In genomic region chr14:13022744-13023143, GRCm38 (mm10) we compare ENCODE assay signal across 21 mouse cellular contexts.
DNase-seq lines count a peak whose midpoint lies in the region; ATAC-seq and TF ChIP-seq lines count a peak whose summit lies in the region.
"Had no signal": no experiment of that assay in that cellular context is flagged by ENCODE, and none has a peak within 500 bp of the region (broad histone marks: within the 10 kb centered on the region; RNA-seq: fewer than 3 reads in every experiment).

No protein-coding gene starts in this region.

- no peak for TF ChIP-seq CTCF in C2C12 (IDR thresholded peaks at IDR 0.05; ENCODE audit: control insufficient read depth, insufficient read depth, insufficient read length)
- no peak for TF ChIP-seq CTCF in forebrain, postnatal 0 days (IDR thresholded peaks at IDR 0.05; ENCODE audit: low read depth)

- no peaks in the 10 kb centered on the region for H3K36me3 ChIP-seq in C2C12 (ENCODE audit: control insufficient read depth, insufficient read depth)
- no peaks in the 10 kb centered on the region for H3K36me3 ChIP-seq in forebrain, postnatal 0 days (ENCODE audit: insufficient read depth)
- H3K36me3 ChIP-seq: embryonic facial prominence, embryonic 13.5 days; heart, embryonic 12.5 days; hindbrain, embryonic 12.5 days had no signal

- H3K79me3 ChIP-seq in C2C12 (ENCODE audit: low read depth), result no peaks in the 10 kb centered on the region

- no peaks in the 10 kb centered on the region for H3K79me2 ChIP-seq in C2C12 (ENCODE audit: control insufficient read depth, insufficient read depth)

- no peak for ATAC-seq in granulocyte monocyte progenitor cell, adult 5-6 weeks (replicated peaks; ENCODE audit: poor library complexity, severe bottlenecking)
- ATAC-seq in forebrain, postnatal 0 days, result no peak
- ATAC-seq: forebrain, embryonic 13.5 days; hindbrain, embryonic 16.5 days; inflammation-experienced regulatory T-cells, adult 6 months; intestine, postnatal 0 days had no signal

- H3K4me2 ChIP-seq in forebrain, postnatal 0 days (ENCODE audit: low read depth), result no peak overlapping the region
- H3K4me2 ChIP-seq: embryonic facial prominence, embryonic 13.5 days; forebrain, embryonic 13.5 days; heart, embryonic 12.5 days; hindbrain, embryonic 12.5 days had no signal

- DNase-seq in right cerebral cortex, adult 18-20 months, result peak; percentile 43
- no peak for DNase-seq in right cerebral cortex, postnatal 14 days
- peak; percentile 83 for DNase-seq in brain, adult 2 months (ENCODE audit: low read depth, low spot score)
- DNase-seq in thymus, postnatal 0 days (ENCODE audit: low spot score), result no peak
- DNase-seq in forebrain, postnatal 0 days, result no peak
- DNase-seq: adrenal gland, postnatal 10 days; B cell, adult 2 months; cerebellum, adult 18-20 months; cerebellum, adult 9-11 months; cerebellum, postnatal 36 days; gastrocnemius, postnatal 14 days; heart, postnatal 36 days had no signal

- no peak overlapping the region for H3K9ac ChIP-seq in forebrain, postnatal 0 days
- H3K9ac ChIP-seq: embryonic facial prominence, embryonic 13.5 days; forebrain, embryonic 13.5 days; heart, embryonic 12.5 days; hindbrain, embryonic 12.5 days had no signal

- H3K27ac ChIP-seq in forebrain, postnatal 0 days (ENCODE audit: low read depth, low read length), result no peak overlapping the region
- H3K27ac ChIP-seq: embryonic facial prominence, embryonic 13.5 days; forebrain, embryonic 13.5 days; hindbrain, embryonic 12.5 days had no signal

- no peaks in the 10 kb centered on the region for H3K4me1 ChIP-seq in forebrain, postnatal 0 days (ENCODE audit: insufficient read depth)
- H3K4me1 ChIP-seq: embryonic facial prominence, embryonic 13.5 days; forebrain, embryonic 13.5 days; heart, embryonic 12.5 days; hindbrain, embryonic 12.5 days had no signal

- no peak overlapping the region for H3ac ChIP-seq in C2C12 (ENCODE audit: control insufficient read depth, insufficient read length, low read depth)

- H3K9me3 ChIP-seq in forebrain, postnatal 0 days (ENCODE audit: low read length), result no peaks in the 10 kb centered on the region
- H3K9me3 ChIP-seq: embryonic facial prominence, embryonic 13.5 days; forebrain, embryonic 13.5 days; hindbrain, embryonic 12.5 days had no signal

- no peaks in the 10 kb centered on the region for H3K27me3 ChIP-seq in C2C12 (ENCODE audit: control insufficient read depth, insufficient read depth, insufficient read length)
- no peaks in the 10 kb centered on the region for H3K27me3 ChIP-seq in forebrain, postnatal 0 days (ENCODE audit: insufficient read depth, low read length)
- H3K27me3 ChIP-seq: embryonic facial prominence, embryonic 13.5 days; forebrain, embryonic 13.5 days; heart, embryonic 12.5 days; hindbrain, embryonic 12.5 days had no signal

- no peak overlapping the region for H3K4me3 ChIP-seq in C2C12 (ENCODE audit: insufficient read depth, poor library complexity, severe bottlenecking)
- H3K4me3 ChIP-seq in forebrain, postnatal 0 days (ENCODE audit: low read depth, low read length), result no peak overlapping the region
- H3K4me3 ChIP-seq: embryonic facial prominence, embryonic 13.5 days; forebrain, embryonic 13.5 days; heart, embryonic 12.5 days; hindbrain, embryonic 12.5 days had no signal

TF ChIP-seq in C2C12, 6 proteins besides CTCF, POLR2A, EP300 and RAD21:
- TF ChIP-seq MYOD1 (IDR thresholded peaks at IDR 0.05; ENCODE audit: control insufficient read depth, insufficient read length, low read depth), result peak; percentile 76
- TF ChIP-seq MAX (IDR thresholded peaks at IDR 0.05), result no peak
- peak; percentile 99 for TF ChIP-seq FOSL1 (IDR thresholded peaks at IDR 0.05; ENCODE audit: insufficient read depth, low read length, poor library complexity, severe bottlenecking)

Comparison
In these comparisons a context has a peak if more than half of its experiments do, and no peak if none do; other contexts are left out.
1. DNase-seq: peak in right cerebral cortex, adult 18-20 months (single experiment) and brain, adult 2 months (single experiment); none in right cerebral cortex, postnatal 14 days (single experiment), thymus, postnatal 0 days (single experiment) and forebrain, postnatal 0 days (single experiment).